Mouse (Mus musculus) 3T3-L1 (cell line): ENCODE measurements at regions not wholly inside any gene's neighbourhood (a gene's known extent, or its start where the extent isn't known, plus 50 kb on each side); places are given as distances from the start of the nearest gene placed in this dataset.

Experiments
- DNase-seq: peaks from one replicate; pipeline ENCODE4 v3.0.0-alpha.2; 2015; ENCODE audit warnings: low read depth, low spot score

DNA sequence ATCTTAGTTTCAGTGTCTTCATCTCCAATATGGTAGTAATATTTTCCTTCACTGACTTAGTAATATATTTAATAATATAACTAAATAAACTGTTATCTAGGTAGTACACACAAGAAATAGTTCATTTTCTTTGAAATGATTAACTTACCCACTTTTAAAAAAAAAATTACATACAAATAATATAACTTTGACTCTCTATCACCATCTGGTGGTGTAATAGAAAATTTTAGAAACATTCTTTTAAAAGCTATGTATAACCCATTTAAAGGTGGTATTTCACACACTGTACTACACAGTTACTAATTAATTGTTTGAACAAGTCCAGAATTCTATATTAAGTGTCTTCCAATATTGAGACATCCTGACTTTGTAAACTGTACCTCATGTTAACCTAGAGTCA, 53.9 kb upstream of the Olfr266 start:
- peak; percentile 72 for DNase-seq

DNA sequence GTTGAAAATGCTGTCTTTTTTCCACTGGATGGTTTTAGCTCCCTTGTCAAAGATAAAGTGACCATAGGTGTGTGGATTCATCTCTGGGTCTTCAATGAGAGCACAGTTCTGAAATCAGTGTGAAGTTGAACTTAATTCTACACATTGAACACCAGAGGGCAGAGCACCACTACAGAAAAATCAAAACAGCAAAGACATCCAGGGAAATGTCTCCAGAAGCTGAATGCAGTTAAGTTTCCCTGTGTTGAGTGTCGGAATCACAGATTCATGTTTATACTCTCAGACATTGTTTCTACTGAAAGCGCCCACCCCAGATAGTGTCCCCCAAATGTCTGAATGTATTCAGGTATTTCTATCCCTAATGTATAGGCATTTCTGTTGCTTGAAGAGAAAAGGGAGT, 77.1 kb upstream of the Olfr266 start:
- peak; percentile 70 for DNase-seq

DNA sequence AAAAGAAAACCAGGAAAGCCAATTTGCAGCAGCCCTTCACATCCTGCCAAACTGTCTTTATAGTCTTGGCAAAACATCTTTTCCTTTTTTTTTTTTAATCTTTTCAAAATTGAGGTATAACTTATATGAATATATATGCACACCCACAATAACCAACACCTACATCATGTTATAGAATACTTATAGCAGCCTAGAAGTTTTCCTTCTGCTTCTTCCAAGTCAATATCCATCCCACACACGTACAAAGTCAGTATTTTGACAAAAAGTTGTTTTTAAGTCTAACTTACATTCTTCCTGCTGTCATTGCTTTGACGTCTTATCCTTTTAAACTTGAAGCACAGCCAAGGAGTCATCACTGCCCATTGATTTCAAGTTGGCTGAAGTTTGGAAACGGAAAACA, 80.6 kb upstream of the Olfr266 start:
- DNase-seq: no peak

DNA sequence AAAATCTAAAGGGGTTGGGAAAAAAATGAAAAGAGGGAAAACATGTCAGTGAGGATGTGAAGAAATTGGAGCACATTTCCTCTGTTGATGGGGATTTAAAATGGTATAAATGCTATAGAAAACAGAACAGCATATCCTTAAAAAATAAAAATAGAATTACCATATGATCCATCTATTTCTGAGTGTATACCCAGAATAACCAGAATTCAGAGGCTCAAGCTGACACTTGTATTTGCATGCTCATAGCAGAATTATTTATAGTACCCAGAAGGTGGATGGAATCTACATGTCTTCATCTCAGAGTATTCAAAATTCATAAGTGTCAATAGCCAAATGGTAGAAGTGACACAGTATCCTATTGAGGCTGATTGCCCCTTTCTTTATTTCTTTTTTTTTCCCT, 99.9 kb upstream of the Kcna3 start:
- DNase-seq: no peak

DNA sequence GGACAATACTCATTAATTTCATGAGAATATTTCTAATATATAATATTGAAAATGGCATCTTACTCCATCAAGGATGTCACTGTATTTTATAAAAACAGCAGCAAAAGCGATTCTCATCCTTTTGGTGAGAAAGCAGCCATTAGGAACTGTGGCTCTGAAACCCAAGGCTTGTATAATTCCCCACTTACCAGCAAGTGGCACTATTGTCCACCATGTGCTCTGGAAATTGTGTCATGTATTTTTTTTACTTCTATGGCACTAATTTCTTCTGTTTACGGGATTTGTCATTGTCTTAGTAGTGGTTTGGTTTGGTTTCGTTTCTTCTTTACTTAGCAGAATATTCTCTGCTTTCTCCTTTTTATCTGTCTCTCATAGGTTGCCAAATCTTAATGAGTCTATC, 95.9 kb upstream of the Kcna3 start:
- peak; percentile 63 for DNase-seq

DNA sequence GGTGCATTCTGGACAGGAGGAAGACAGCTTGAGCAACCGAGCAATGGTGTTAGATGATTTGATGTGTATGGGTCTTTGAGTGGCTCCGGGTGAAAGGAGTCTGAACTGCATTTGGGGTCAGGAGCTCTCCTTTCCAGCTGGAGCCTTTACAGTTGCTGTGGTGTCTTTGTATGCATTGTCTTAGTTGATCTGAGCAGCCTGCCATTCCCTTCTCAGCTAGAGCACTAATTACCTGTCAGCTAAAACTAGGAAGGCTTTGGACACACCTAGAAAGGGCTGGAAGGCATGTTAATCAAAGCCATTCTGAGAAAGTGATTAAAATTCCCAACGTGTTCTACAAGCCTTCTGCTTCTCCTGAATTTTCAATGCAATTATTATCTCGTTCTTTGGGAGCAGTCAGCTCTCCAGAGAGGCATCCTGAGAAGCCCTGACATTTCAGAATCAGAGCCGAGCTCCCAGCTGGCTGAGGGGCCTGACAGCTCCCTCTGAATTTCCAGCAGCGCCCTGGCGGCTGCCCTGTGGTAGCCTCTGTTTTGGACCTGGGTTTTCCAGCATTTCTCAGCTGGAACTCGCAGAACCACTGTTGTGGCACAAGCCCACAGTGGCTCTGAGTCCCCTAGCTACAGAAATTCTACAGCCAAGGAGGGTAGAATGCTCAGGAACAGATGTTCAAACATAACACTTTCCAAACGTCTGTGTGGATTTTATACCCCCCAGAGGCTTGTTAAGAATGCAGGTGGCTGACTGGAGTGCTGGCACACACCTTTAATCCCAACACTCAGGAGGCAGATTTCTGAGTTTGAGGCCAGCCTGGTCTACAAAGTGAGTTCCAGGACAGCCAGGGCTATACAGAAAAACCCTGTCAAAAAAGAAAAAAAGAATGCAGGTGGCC, 80.2 kb upstream of the Kcna3 start:
- no peak for DNase-seq

DNA sequence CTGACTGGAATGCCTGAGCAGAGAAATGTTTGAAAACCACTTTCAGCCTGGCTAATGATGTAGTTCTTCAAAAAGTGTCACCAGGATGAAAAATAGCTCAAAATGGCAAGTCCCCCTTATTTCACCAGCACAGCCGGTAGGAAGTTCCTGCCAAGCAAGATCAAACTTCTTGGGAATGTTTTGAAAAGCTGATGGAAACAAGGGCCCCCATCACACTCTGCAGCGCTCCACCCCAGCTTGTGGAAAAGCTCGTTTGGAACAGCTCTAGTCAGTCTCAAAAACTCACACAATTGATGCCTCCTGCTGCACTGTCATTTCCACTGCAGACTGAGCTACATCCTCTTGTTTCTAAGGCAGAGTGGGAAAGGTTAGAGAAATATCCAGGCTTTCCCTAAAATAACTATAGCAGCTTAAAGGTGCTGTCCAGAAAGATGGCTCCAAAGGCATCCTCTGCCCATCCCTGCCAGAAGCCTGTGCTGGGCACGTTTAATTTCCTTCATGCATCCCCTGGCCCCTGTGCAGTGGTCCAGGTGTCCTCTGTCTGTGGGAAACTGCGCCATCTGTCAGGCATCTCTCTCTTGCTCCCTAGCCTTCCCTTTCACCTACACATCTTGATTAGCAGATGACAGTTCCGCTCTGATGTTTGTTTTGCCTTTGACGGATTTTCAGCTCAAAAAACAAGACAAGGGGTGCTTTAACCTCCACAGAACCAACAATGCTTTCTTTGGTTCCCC, 78.6 kb upstream of the Kcna3 start:
- no peak for DNase-seq

DNA sequence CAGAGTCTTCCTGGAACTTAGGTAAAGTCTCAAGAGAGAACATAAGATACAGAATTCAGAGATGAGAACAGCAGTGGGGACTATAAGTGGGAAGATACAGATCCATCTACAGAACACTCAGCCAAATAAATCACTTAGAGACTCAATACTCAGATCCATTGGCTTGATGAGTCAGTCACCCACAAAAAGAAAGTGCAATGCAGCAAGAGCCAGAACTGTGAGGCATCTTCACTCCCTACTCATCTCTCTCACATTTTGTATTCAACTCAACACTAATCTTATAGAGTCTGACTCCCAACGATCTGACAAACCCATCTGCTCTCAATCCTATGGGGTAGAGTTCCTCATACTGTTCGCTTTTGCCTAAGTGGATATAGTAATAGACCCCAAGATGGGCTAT, 77.8 kb upstream of the Kcna3 start:
- no peak for DNase-seq

DNA sequence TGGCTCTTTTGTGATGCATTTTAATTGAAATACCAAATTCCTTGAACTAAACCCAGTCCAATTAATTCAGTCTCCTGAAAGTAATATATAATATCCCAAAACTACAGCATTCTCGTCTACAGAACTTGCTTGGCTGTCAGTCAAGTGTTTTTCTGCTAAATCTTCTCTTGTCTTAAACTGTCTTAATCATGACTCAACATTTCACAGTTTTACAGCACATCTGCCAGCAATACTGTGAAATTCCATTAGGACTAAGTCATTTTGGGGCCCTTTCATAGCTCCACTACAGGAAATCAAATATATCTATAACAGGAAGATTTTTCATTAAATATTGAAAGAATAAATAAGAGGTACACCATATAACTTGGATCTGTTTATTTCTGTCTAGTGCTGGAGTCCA, 75.4 kb upstream of the Kcna3 start:
- peak; percentile 59 for DNase-seq

DNA sequence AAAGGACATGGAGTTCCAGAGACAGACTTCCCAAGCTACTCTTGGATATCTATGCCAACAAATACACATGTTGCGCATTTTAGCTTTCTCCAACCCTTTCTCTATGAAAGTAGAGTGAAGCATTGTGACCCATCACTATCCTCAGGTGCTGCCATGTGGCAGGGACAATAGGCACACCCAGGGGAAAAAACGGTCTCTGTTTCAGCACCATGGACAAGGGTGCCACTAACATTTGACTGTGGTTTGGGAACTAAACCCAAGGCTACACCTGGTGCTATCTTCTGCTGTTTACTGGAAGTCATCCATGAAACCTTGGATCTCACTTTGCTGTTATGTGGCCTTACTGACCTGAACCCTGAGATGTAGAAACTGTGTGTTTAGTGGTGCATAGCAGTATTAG, 73.5 kb upstream of the Kcna3 start:
- DNase-seq: peak; percentile 54

DNA sequence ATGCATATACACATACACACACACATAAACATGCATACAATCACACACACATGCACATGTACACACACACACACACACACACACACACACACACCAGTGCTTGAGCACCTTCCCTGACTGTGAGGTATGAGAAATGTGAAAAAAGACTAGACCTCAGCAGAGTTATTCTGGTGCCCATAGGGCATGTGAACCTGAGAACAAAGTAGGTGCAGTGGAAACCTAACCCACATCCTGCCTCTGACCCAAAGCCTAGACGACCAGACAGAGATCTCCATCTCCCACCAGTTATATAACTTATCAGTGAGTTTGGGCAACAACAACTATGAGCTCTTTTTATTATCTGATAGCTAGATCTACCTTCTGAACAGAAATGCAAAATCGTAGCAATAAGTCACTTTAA, 69.8 kb upstream of the Kcna3 start:
- no peak for DNase-seq

DNA sequence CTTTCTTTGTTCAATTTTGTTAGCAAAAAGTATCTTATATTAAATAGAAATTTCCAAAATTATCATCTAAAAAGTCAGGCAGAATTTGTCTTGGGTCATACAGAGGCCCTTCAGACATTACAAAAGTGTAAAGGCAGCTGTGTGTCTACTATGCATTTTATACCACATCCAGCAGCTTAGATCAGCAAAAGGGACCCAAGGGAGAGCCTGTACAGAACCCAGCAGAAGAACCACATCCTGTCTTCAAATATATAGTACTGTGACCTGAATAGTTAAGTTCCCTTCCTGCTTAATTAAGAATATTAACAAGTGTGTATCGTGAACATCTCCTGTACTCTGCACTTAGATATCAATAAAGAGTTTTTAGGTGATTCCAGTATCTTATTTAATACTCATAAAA, 68.5 kb upstream of the Kcna3 start:
- no peak for DNase-seq

DNA sequence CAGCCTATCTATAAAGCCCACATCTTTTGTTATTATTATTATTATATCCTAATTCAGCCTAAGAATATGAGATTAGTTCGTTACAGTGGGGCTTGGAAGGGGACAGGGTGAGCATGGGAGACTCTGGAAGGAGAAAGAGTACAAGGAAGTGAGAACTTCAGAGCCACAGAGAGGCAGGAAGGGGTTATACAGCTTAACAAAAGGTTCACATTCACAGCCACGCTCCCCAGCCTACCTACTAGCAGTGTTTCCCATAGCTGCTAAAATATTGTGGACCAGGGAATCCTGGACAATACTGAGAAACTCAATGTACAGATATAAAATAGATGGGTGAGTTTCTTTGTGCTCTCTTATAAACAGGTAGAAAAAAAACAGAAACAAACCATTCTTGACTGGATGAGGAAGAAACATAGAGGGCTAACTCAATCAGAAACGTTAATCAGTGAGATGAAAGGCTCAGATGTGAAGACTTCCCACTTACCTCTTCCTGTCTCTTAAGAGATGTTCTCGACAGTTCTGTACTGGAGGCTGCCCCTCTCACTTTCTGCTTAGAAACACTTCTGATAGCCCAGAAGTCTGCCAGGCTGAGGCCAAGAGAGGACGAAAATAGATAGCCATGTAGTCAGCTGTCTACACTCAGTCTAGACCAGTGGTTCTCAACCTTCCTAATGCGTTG, 61.7 kb upstream of the Kcna3 start:
- DNase-seq: no peak

DNA sequence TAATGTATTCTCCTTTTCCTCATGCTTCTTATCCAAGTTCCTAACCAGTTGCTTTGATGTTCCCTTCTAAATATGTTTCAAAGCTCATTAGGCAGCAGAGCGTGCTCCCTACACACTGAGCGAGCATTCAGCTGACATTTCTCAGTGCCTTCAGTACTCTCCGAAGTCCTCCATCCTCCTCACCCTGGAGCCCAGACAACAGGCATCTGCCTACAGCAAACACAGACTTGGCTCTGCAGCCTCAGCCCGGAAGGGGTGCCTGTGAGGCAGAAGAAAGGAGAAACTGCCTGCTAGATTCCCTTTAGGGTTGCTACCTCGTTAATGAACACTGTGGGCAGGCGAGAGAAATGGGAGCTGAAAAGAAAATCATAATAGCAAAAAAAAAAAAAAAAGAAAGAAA, 57.2 kb upstream of the Kcna3 start:
- no peak for DNase-seq

DNA sequence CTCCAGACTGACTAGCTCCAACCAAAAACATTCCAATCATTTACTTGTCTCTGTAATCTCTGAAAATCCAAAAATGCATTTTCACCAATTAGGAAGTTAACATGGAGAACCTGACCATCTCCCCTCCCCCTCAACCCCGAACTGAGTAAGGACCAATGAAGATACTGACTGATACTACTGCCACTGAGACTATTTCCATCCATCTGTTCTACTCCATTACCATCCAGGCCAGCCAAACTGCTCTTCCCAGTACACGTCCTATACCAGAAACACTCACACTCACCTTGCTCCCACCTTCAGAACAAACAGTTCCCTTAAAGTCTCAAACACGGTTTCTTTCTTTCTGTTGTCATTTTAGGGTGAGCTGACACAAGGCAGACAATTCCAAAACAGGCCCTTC, 55.1 kb upstream of the Kcna3 start:
- no peak for DNase-seq

DNA sequence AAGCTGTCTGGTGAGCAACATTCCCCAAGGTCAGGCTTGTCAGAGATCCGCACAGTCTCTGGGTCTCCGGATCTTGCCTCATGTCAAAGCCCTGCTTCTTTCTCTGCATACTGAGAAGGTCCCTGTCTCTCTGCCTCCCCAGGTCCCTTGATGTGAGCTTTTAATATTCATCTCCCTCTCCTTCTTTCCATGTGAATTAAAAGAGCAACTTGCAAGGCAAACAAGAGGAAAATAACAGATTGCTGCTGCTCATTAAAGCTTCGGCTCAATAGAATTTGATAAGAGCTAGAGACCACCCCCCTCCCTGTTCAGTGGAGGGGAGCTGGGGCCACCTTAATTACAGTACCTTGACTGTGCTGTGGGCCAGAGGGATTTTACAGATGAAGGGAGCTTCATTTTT, 54.6 kb upstream of the Kcna3 start:
- no peak for DNase-seq

DNA sequence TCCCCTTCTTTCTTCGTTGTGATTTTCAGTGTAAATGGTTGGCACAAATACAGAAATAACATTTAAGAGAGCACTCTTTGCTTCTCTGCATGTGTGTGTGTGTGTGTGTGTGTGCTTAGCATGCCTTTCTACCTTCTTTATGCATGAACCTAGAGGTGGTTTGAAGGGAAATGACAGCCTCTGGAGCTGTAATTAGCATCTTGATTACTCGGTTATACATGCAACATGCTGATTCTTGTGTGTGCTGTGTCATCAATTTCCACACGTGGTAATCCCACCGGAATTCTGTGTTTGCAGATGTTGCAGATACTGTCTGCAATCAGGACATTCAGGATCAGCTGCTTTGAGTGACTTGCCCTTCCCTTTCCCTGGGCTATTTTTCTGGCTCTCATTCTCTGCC, 51.7 kb upstream of the Kcna3 start:
- DNase-seq: no peak
